Mouse (Mus musculus) liver, embryonic 14.5 days (tissue): Measurements from ENCODE around the gene Ifna15. TPM values are rescaled to one million over a fixed set of nuclear protein-coding genes. Genes with fewer than 3 reads are reported as not detected.

Source experiments
- ATAC-seq: fragments of 200-750 bp; cut with Nextera tagmentation; 2 replicates; pipeline ENCODE4 v1.8.0; 2017; ENCODE audit warnings: moderate number of reproducible peaks, mild to moderate bottlenecking, moderate library complexity; ENCODE audit not compliant: insufficient read depth
- DNase-seq, 3 experiments: peaks; one replicate each; pipeline ENCODE4 v3.0.0-alpha.2; 2012 to 2013; ENCODE audit warnings: low read depth in 3 of 3, low spot score in 3 of 3
- H3K27ac ChIP-seq: fragments of 300-500 bp; sonication (generic); 2 replicates; pipeline ENCODE4 v1.5.1; 2014; ENCODE audit warnings: moderate library complexity, mild to moderate bottlenecking, control low read depth, inconsistent platforms
- H3K27me3 ChIP-seq: fragments of 300-500 bp; sonication (generic); 2 replicates; pipeline ENCODE4 v1.6.1; 2014; ENCODE audit warnings: mild to moderate bottlenecking, low read length, moderate library complexity; ENCODE audit not compliant: control insufficient read depth, insufficient read depth
- H3K36me3 ChIP-seq: fragments of 300-500 bp; sonication (generic); replicated peaks from 2 replicates; pipeline ENCODE4 v1.6.1; 2014; ENCODE audit warnings: low read depth; ENCODE audit not compliant: control insufficient read depth, insufficient read depth
- H3K4me1 ChIP-seq, 2 experiments: fragments of 200-500 bp in 1 of 2; fragments of 300-500 bp in 1 of 2; sonication (generic) in 1 of 2; replicated peaks; 2 replicates each; pipeline ENCODE4 v1.6.1; 2012 to 2014; ENCODE audit warnings: antibody characterized with exemption in 1 of 2, inconsistent platforms in 1 of 2, low read length in 1 of 2; ENCODE audit not compliant: control insufficient read depth in 2 of 2, insufficient read depth in 2 of 2
- H3K4me2 ChIP-seq: fragments of 300-500 bp; sonication (generic); 2 replicates; pipeline ENCODE4 v1.6.1; 2014; ENCODE audit warnings: low read depth, mild to moderate bottlenecking, control low read depth, moderate library complexity
- H3K4me3 ChIP-seq, 2 experiments: fragments of 200-500 bp in 1 of 2; fragments of 300-500 bp in 1 of 2; sonication (generic) in 1 of 2; 2 replicates each; pipeline ENCODE4 v1.5.1; 2012 to 2014; ENCODE audit warnings: low read depth in 2 of 2, low read length in 2 of 2, mild to moderate bottlenecking in 2 of 2, control low read depth in 1 of 2, inconsistent platforms in 1 of 2, moderate library complexity in 1 of 2; ENCODE audit not compliant: insufficient read depth in 1 of 2
- H3K9ac ChIP-seq: fragments of 300-500 bp; sonication (generic); replicated peaks from 2 replicates; pipeline ENCODE4 v1.6.1; 2014; ENCODE audit warnings: mild to moderate bottlenecking, control low read depth, moderate library complexity
- H3K9me3 ChIP-seq: fragments of 300-500 bp; sonication (generic); 2 replicates; pipeline ENCODE4 v1.6.1; 2016; ENCODE audit warnings: low read length, mixed read lengths; ENCODE audit not compliant: control insufficient read depth
- CTCF ChIP-seq: IDR thresholded peaks from 2 replicates; pipeline ENCODE4 v1.5.1; 2016; ENCODE audit warnings: antibody characterized with exemption, low read depth, control low read depth
- EP300 ChIP-seq: IDR thresholded peaks from 2 replicates; pipeline ENCODE4 v1.6.1; 2016; ENCODE audit warnings: antibody characterized with exemption, low read depth
- WGBS: fragments of 180-500 bp; shearing (Covaris S2); extraction: QIAGEN DNeasy Blood & Tissue Kit; methylation state at CpG from one replicate; pipeline ENCODE4 v1.1.7; 2014; ENCODE audit not compliant: insufficient replicate concordance; 5-methylcytosine and 5-hydroxymethylcytosine counted together
- polyA plus RNA-seq, 2 experiments: library from polyadenylated mRNA; depleted of rRNA in 1 of 2; stranded (reverse) in 1 of 2; unstranded in 1 of 2; fragments of >200 nt; fragmentation: Nextera tagmentation in 1 of 2; extraction: Ambion mirVana in 1 of 2; gene quantifications; 2 replicates each; pipeline versions ENCODE4 v1.2.1 to v1.2.3; 2012 to 2014

The Ifna15 gene
- polyA plus RNA-seq, 2 experiments = not detected

DNA sequence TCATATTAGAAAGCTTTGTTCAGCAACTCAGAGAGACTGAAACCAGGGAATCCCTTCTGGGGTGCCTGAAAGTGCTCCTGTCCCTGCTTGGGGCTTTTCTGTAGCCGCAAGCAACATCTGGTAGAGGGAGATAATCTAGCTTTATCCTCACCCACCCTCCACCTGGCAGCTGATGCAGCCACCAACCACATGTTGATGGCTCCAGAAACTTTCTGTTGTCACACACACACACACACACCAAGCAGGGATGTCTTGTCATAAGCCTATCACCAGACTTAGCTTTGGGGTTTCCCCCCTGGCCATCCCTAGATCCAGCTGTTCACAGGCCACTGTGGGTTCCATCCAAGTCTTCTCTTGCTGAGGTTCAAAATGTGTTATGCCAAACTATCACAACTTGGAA lies 22.3 kb downstream of the Ifna15 start:
- Histone ChIP-seq H3K9me3 (no peaks in the 10 kb centered on the region), H3K27me3 (no peaks in the 10 kb centered on the region), H3K4me1 (peaks cover 22 to 34% of the 10 kb centered on the region in 2 experiments), H3K27ac (peak overlapping the region; percentile 70), H3K4me3 (no peak overlapping the region), H3K36me3 (no peaks in the 10 kb centered on the region), H3K9ac (peak overlapping the region; percentile 31), H3K4me2 (peak overlapping the region; percentile 49)
- WGBS = 11% methylated on average over 1 of the region's 1 CpGs
- peak; percentile 97 for ATAC-seq
- TF ChIP-seq CTCF (no peak), EP300 (peak; percentile 88)
- DNase-seq = peak; percentile 52 to 70 (median 52)

DNA sequence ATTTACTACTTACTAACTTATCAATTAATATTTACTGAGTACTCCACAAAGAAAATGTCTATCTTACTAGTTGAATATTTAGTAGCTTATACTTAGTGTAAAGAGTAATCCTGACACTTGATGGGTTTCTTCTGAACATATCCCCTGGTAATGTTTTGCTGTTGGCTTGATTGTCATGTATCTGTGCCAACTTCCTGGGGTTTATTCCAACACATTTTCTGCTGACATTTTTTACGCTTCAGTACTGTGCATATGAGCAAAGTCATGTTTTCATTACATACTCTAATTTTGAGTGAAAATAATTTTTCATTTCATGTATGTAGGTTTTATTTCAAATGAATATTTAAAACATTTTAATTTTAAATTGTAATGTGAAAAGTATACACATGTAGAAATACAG lies 23.1 kb downstream of the Ifna15 start:
- Histone ChIP-seq H3K4me1 (peaks cover 22 to 34% of the 10 kb centered on the region in 2 experiments), H3K4me3 (no peak overlapping the region), H3K4me2 (no peak overlapping the region), H3K27ac (no peak overlapping the region; the same call in 1 of the 2 replicates), H3K9ac (no peak overlapping the region), H3K36me3 (no peaks in the 10 kb centered on the region), H3K9me3 (no peaks in the 10 kb centered on the region), H3K27me3 (no peaks in the 10 kb centered on the region)
- DNase-seq (no peak), ATAC-seq (no peak)
- WGBS = 67% methylated on average over 1 of the region's 1 CpGs
- TF ChIP-seq EP300 (no peak), CTCF (no peak)

- Histone ChIP-seq H3K4me2 (no peak overlapping the region), H3K9ac (no peak overlapping the region), H3K4me1 (peaks cover 22 to 32% of the 10 kb centered on the region in 2 experiments), H3K27ac (no peak overlapping the region), H3K27me3 (no peaks in the 10 kb centered on the region), H3K4me3 (no peak overlapping the region), H3K9me3 (no peaks in the 10 kb centered on the region), H3K36me3 (no peaks in the 10 kb centered on the region)
- ATAC-seq (no peak), DNase-seq (no peak)
- TF ChIP-seq EP300 = no peak
- TF ChIP-seq CTCF = no peak
- 82% methylated on average over 2 of the region's 2 CpGs for WGBS
Observed at GRCm38 (mm10) chr4:88533499-88533898, 24.5 kb downstream of the Ifna15 start.

DNA sequence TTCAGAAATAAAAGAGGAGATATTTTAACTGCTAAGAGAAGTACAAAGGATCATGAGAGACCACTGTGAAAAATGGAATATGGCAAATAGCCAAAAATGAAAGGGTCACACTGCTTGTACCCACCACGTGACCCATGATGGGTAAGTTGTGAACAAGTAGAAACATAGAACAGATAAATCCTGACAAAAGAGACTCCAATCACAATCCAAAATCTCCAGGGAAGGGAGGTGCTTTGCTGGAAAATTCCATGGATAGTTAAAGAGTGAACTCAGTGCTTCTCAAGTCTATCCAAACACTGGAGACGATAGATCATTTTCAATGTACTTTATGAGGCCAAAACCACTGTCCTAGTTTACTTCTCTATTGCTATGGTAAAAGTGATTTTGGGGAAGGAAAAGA lies 27.2 kb downstream of the Ifna15 start:
- DNase-seq (no peak), ATAC-seq (no peak)
- H3K36me3 ChIP-seq = no peaks in the 10 kb centered on the region
- WGBS = 68% methylated on average over 2 of the region's 2 CpGs
- no peak for TF ChIP-seq CTCF
- no peak for TF ChIP-seq EP300
- H3K4me3 ChIP-seq = no peak overlapping the region
- H3K27ac ChIP-seq = no peak overlapping the region
- H3K4me1 ChIP-seq = peaks cover 15 to 17% of the 10 kb centered on the region in 2 experiments
- H3K9ac ChIP-seq = no peak overlapping the region
- H3K9me3 ChIP-seq = no peaks in the 10 kb centered on the region
- H3K27me3 ChIP-seq = no peaks in the 10 kb centered on the region
- no peak overlapping the region for H3K4me2 ChIP-seq

DNA sequence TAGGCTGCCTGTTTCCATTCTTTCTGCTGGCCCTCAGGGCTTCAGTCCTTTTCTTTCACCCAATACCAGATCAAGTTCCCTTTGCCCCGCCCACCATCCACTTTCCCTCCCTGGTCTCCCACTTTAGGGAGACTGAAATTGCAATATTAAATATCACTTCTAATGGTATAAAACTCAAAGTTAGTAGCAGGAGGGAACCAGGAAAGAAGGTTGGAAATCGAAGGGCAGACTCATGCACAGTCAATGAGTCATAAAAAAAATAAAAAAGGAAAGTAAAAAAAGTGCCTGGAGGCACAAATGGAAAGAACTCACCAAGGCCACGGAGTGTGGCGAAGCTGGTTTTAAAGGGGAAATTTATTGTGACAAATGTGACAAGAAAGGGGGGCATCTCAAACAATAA lies 27.8 kb downstream of the Ifna15 start:
- DNase-seq (no peak), ATAC-seq (no peak)
- Histone ChIP-seq H3K4me3 (no peak overlapping the region), H3K36me3 (no peaks in the 10 kb centered on the region), H3K27me3 (no peaks in the 10 kb centered on the region), H3K27ac (no peak overlapping the region), H3K9ac (no peak overlapping the region), H3K9me3 (no peaks in the 10 kb centered on the region), H3K4me1 (peaks cover 11 to 17% of the 10 kb centered on the region in 2 experiments), H3K4me2 (no peak overlapping the region)
- WGBS = 55% methylated on average over 4 of the region's 4 CpGs
- TF ChIP-seq CTCF = no peak
- no peak for TF ChIP-seq EP300
